Mouse (Mus musculus) kidney, adult 2 months (tissue): ENCODE results near the gene Nfrkb. TPM values are rescaled to one million over a fixed set of nuclear protein-coding genes. Genes with fewer than 3 reads are reported as not detected.

Source experiments
- DNase-seq: peaks from one replicate; pipeline ENCODE4 v3.0.0; 2021
- H3K27ac ChIP-seq: fragments of 200-500 bp; 2 replicates; pipeline ENCODE4 v1.5.1; 2012; ENCODE audit warnings: low read depth, low read length, control low read depth, inconsistent platforms; ENCODE audit not compliant: insufficient read depth
- H3K27me3 ChIP-seq: fragments of 200-500 bp; replicated peaks from 2 replicates; pipeline ENCODE4 v1.6.1; 2012; ENCODE audit warnings: mild to moderate bottlenecking, moderate library complexity, low read length, inconsistent platforms; ENCODE audit not compliant: control insufficient read depth, insufficient read depth
- H3K36me3 ChIP-seq: fragments of 200-500 bp; 2 replicates; pipeline ENCODE4 v1.6.1; 2012; ENCODE audit warnings: mild to moderate bottlenecking, moderate library complexity, low read length, inconsistent platforms; ENCODE audit not compliant: control insufficient read depth, insufficient read depth
- H3K4me1 ChIP-seq: fragments of 200-500 bp; 2 replicates; pipeline ENCODE4 v1.6.1; 2011; ENCODE audit warnings: low read length; ENCODE audit not compliant: control insufficient read depth, insufficient read depth
- H3K4me3 ChIP-seq: fragments of 200-500 bp; 2 replicates; pipeline ENCODE4 v1.5.1; 2011; ENCODE audit warnings: mild to moderate bottlenecking, low read depth, low read length, control low read depth; ENCODE audit not compliant: insufficient read depth
- CTCF ChIP-seq: fragments of 200-500 bp; conservative IDR thresholded peaks from 2 replicates; pipeline ENCODE4 v1.5.1; 2011; ENCODE audit warnings: low read depth, mild to moderate bottlenecking, control low read depth, low read length, moderate library complexity, mixed read lengths; ENCODE audit not compliant: insufficient read depth, insufficient read length
- POLR2A ChIP-seq: fragments of 200-500 bp; IDR thresholded peaks from one replicate; pipeline ENCODE4 v1.6.1; 2011; ENCODE audit warnings: low read depth, low read length, control low read depth
- WGBS: fragments of 180-500 bp; shearing (Covaris S2); methylation state at CpG from one replicate; pipeline ENCODE4 v1.1.7; 2018; 5-methylcytosine and 5-hydroxymethylcytosine counted together
- polyA plus RNA-seq: library from polyadenylated mRNA; depleted of rRNA; stranded (reverse); fragments of >200 nt; gene quantifications from 2 replicates; pipeline ENCODE4 v1.2.3, GENCODE M21; 2012

Nfrkb gene
- polyA plus RNA-seq, 1 experiment, result 12.4 TPM

DNA sequence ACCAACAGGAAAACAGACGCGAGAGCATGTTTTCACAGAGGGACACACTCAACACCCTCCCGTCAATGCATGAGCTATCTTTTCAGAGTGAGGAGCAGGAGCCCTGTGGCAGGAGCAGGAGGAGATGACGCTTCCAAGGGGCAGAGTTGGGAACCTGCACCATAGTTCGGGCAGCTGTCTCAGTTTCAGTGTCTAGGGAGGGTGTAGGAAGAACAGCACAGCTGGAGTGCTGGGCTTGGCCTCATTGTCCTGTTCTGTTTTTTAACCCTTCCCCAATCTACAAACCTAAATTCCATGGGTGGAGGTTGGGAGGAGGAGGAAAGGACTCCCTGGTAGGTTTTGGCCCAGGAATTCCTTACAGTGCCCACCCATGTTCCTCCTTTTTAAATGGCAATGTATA is 52.8 kb downstream of the Nfrkb start:
- Histone ChIP-seq H3K4me3 (no peak overlapping the region), H3K36me3 (no peaks in the 10 kb centered on the region), H3K27ac (peak overlapping the region; percentile 72; the same call in 1 of the 2 replicates), H3K4me1 (peaks cover 8% of the 10 kb centered on the region; the same call in 1 of the 2 replicates), H3K27me3 (no peaks in the 10 kb centered on the region)
- no peak for TF ChIP-seq CTCF
- TF ChIP-seq POLR2A, result no peak
- DNase-seq, result no peak
- WGBS, result 59% methylated on average over 5 of the region's 5 CpGs

DNA sequence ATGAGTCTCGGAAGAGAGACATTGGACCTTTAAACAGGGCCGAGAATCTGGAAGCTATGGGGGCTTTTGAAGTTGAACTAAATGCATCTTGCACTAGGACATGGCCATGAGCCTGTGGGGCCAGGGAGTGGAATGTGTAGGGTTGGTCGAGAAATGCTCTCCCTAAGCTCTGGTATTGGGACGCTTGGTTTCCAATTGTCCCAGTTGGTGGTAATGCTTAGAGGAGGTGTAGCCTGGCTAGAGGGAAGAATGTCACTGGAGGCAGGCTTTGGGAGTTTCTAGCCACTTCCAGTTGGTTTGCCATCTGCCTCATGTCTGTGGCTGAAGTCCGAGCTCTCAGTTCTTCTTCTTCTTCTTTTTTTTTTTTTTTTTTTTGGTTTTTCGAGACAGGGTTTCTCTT is 53.3 kb downstream of the Nfrkb start:
- Histone ChIP-seq H3K27ac (no peak overlapping the region), H3K27me3 (no peaks in the 10 kb centered on the region), H3K4me1 (peaks cover 5% of the 10 kb centered on the region; the same call in 1 of the 2 replicates), H3K4me3 (no peak overlapping the region), H3K36me3 (no peaks in the 10 kb centered on the region)
- TF ChIP-seq CTCF, result no peak
- TF ChIP-seq POLR2A, result no peak
- WGBS, result 87% methylated on average over 6 of the region's 6 CpGs
- no peak for DNase-seq

DNA sequence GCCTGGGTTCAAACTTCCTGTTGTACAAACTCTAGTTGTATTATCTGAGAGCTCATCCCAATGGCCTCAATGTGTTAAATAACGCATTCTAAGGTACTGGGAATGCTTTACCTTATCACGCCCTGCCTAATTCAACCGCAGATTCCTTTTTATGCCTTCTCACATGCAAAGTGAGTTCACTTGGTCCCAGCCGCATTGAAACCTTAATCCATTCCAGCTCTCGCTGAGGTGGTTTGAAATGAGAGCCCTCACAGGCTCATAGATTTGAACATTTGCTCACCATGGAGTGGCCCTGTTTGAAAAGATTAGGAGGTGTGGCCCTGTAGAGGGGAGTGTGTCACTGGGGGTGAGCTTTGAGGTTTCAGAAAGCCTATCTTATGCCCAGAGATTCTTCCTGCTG is 54.4 kb downstream of the Nfrkb start:
- 98% methylated on average over 5 of the region's 5 CpGs for WGBS
- TF ChIP-seq POLR2A, result no peak
- TF ChIP-seq CTCF, result no peak

DNA sequence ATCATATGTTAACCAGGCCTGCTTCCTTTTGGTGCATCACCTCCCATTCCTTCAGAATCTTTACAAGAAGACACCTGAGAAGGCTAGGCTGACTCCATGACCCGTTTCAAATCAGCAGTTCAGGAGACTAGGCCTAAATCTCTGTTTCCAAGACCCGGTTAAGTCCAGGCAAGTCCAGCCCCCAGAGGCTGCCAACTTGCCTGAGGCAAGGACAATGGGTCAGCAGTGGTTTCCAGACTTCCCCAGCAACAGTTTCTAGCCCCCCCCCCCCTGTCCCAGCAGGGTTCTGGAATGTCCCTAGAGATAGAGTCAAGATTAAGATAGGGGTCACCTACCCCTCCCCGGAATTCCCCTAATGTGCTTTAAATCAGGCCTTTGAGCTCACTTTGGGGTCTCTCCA is 55.5 kb downstream of the Nfrkb start:
- 71% methylated on average over 3 of the region's 3 CpGs for WGBS
- no peak overlapping the region for H3K4me3 ChIP-seq
- no peaks in the 10 kb centered on the region for H3K27me3 ChIP-seq
- TF ChIP-seq POLR2A, result no peak
- TF ChIP-seq CTCF, result no peak
- no peak overlapping the region for H3K27ac ChIP-seq
- DNase-seq, result no peak
- no peaks in the 10 kb centered on the region for H3K36me3 ChIP-seq
- H3K4me1 ChIP-seq, result peaks cover 5% of the 10 kb centered on the region; the same call in 1 of the 2 replicates

More for the DNA sequence above, 54.4 kb downstream of the Nfrkb start:
- no peak for DNase-seq
- Histone ChIP-seq H3K27me3 (no peaks in the 10 kb centered on the region), H3K36me3 (no peaks in the 10 kb centered on the region), H3K4me1 (peaks cover 5% of the 10 kb centered on the region; the same call in 1 of the 2 replicates), H3K27ac (no peak overlapping the region), H3K4me3 (no peak overlapping the region)

DNA sequence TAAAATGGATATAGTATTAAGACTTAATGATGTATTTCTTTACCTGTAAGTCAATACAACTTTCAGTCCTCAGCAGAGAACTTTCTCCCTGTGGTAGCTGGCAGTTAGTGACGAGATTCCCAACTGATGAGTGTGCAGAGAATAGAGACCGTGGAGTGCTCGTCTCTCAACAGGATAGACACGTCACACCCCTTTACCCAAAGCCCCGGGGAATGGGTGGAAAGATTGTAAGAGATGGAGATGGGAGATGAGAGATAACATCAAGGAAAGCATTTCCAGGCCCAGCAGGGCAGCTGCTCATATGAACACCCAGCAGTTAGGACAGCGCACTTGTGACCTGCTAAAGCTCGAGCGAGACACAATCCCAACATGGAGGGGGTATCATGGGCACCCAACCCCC is 58.2 kb downstream of the Nfrkb start:
- Histone ChIP-seq H3K36me3 (no peaks in the 10 kb centered on the region), H3K27me3 (no peaks in the 10 kb centered on the region), H3K27ac (no peak overlapping the region), H3K4me1 (no peaks in the 10 kb centered on the region), H3K4me3 (no peak overlapping the region)
- TF ChIP-seq POLR2A, result no peak
- TF ChIP-seq CTCF, result no peak
- no peak for DNase-seq
- WGBS, result 81% methylated on average over 8 of the region's 8 CpGs

DNA sequence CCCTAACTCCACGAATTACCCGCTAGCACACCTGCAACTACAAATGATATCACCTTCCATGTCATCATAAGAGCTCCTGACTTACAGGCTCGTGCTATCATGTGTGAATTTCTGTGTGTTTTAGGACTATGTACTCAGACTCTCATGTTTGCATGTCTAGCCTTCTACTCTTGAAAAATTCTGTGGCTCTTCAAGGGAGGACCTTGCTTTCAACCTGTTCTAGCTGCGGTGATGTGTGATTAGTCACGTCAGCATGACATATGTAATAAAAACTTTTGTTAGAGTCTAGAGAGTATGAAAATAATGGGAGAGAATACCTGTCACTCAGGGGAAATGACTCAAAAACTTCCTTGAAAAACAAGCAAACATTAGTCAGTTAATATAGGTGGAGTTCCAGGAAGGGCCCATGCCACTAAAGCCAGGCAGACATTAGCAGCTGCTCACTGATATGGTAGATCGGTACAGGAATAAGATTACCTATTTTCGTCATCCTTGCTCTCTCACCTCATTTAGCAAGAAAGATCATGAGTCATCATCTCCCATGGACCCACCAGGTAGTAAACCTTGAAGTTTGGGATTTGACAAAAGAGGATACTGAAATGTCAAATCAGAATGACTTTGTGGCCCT is 63.3 kb downstream of the Nfrkb start:
- no peak for DNase-seq
- Histone ChIP-seq H3K4me1 (0 out of 2 replicates have a peak, but pooled peaks cover 4% of the 10 kb centered on the region), H3K36me3 (no peaks in the 10 kb centered on the region), H3K4me3 (no peak overlapping the region), H3K27me3 (no peaks in the 10 kb centered on the region; the same call in 1 of the 2 replicates), H3K27ac (no peak overlapping the region)
- 82% methylated on average over 7 of the region's 7 CpGs for WGBS
- TF ChIP-seq CTCF, result no peak
- no peak for TF ChIP-seq POLR2A

DNA sequence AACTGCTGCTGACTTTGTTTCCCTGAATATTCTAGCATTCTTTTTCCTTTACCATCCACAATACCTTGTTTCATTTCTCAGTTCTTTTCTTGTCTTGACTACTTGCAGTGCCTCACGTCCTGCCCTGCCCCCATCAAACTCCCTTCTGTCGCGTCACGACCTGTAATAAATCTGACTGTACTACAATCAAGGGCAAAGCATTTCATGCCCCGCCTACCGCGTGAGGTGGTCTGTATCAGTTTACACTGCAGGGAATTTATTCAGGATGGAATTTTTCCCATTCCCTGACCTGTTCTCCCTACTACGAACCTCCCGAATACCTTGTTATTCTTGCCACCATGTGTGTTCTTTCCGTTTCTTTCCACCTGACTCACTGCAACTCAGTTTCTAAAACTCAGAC is 66.2 kb downstream of the Nfrkb start:
- Histone ChIP-seq H3K36me3 (no peaks in the 10 kb centered on the region), H3K4me3 (no peak overlapping the region), H3K4me1 (0 out of 2 replicates have a peak, but pooled peaks cover 4% of the 10 kb centered on the region), H3K27ac (no peak overlapping the region), H3K27me3 (no peaks in the 10 kb centered on the region; the same call in 1 of the 2 replicates)
- DNase-seq, result no peak
- TF ChIP-seq POLR2A (no peak), CTCF (no peak)
- WGBS, result 20% methylated on average over 10 of the region's 10 CpGs

DNA sequence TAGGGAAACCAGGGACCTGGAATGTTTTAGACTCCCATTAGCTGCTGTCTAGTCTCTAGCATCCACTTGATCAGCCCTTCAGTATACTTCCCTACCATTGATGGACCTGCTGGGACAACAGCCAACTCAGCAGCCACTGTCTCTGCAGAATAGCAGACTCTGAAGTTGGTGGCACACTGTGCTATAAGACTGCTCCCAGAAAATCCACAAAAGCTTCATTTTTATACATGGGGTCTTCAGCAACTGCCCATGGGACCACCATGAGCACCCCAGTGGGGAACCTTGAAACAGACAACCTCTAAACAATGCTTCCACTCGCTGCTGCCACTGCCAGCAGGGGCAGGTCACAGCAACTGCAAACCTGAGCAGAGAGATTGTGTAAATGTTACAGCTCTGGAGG is 68.4 kb downstream of the Nfrkb start:
- H3K27ac ChIP-seq, result no peak overlapping the region
- WGBS, result 78% methylated on average over 1 of the region's 1 CpGs

More for the DNA sequence above, 68.4 kb downstream of the Nfrkb start:
- no peak overlapping the region for H3K4me3 ChIP-seq
- 0 out of 2 replicates have a peak, but pooled peaks cover 4% of the 10 kb centered on the region for H3K4me1 ChIP-seq
- no peaks in the 10 kb centered on the region for H3K36me3 ChIP-seq
- TF ChIP-seq POLR2A (no peak), CTCF (no peak)
- no peaks in the 10 kb centered on the region; the same call in 1 of the 2 replicates for H3K27me3 ChIP-seq
- no peak for DNase-seq
